Mouse (Mus musculus) limb, embryonic 12.5 days (tissue): Measurements from ENCODE around the gene Tnfsf8. TPM values are rescaled to one million over a fixed set of nuclear protein-coding genes. Genes with fewer than 3 reads are reported as not detected.

Experiments used
- polyA plus RNA-seq: library from polyadenylated mRNA; unstranded; fragments of >200 nt; fragmentation: Nextera tagmentation; extraction: Ambion mirVana; gene quantifications from 2 replicates; pipeline ENCODE4 v1.2.1, GENCODE M21; 2016

Tnfsf8 gene
- polyA plus RNA-seq, 1 experiment from 2014 or later = 0.05 TPM

Other genes with a start within 250 kb of the Tnfsf8 start
- gene Tex48, start 238.9 kb downstream of the Tnfsf8 start, polyA plus RNA-seq = not detected in 2 replicates
- gene Gm11214, start 198.0 kb downstream of the Tnfsf8 start, polyA plus RNA-seq = not detected in 2 replicates
- gene Tnfsf15, start 116.2 kb downstream of the Tnfsf8 start, polyA plus RNA-seq = 0.06 TPM in 1 of 2 replicates, not detected in the other
- gene Tnc, start 185.7 kb upstream of the Tnfsf8 start, polyA plus RNA-seq = 28.1 and 34.0 TPM in 2 replicates